ENCODE assay signal across 23 mouse cellular contexts in the genomic region with DNA sequence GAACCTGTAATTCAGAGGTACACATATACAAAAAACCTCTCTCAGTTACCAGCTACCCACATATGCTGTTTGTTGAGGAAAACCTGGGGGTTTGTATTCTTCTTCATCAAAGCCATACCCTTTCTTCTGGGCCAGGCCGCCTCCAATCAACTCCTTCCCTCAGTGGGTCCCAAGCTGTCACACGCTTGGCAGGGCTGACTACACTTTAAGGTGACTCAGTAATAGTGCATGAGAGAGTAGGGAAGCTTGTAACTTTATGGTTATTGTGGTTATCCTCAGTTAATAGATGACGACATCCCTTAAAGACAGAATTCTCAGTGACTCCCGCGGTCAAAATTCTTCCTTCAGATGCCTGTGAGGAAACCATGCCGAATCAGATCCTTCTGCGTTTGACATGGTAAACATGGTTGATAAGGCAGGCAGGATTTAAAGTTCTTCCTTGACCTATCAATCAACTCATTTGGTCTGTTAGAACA.
"Had no signal": no experiment of that assay in that cellular context is flagged by ENCODE, and none has a peak within 500 bp of the region (broad histone marks: within the 10 kb centered on the region; RNA-seq: fewer than 3 reads in every experiment).

No protein-coding gene starts in this region.

- H3K4me2 ChIP-seq: heart, embryonic 12.5 days; hindbrain, embryonic 13.5 days; hindbrain, embryonic 15.5 days; limb, embryonic 13.5 days; limb, embryonic 15.5 days; liver, embryonic 12.5 days had no signal

- H3K27me3 ChIP-seq: heart, embryonic 12.5 days; hindbrain, embryonic 13.5 days; hindbrain, embryonic 15.5 days; limb, embryonic 13.5 days; limb, embryonic 15.5 days; liver, embryonic 12.5 days had no signal

- H3K9ac ChIP-seq: heart, embryonic 12.5 days; hindbrain, embryonic 13.5 days; hindbrain, embryonic 15.5 days; limb, embryonic 13.5 days; limb, embryonic 15.5 days; liver, embryonic 12.5 days; liver, embryonic 14.5 days had no signal

- H3K4me1 ChIP-seq: heart, embryonic 10.5 days; heart, embryonic 12.5 days; hindbrain, embryonic 13.5 days; hindbrain, embryonic 15.5 days; limb, embryonic 13.5 days; liver, embryonic 12.5 days had no signal

- H3K9me3 ChIP-seq: heart, embryonic 10.5 days; heart, embryonic 12.5 days; hindbrain, embryonic 13.5 days; hindbrain, embryonic 15.5 days; limb, embryonic 13.5 days; limb, embryonic 15.5 days; liver, embryonic 12.5 days had no signal

- ATAC-seq: hindbrain, postnatal 0 days; intestine, embryonic 16.5 days; liver, embryonic 12.5 days had no signal

- DNase-seq: gastrocnemius, adult 2 months; gastrocnemius, postnatal 10 days; gastrocnemius, postnatal 25 days; heart, adult 18-20 months; heart, postnatal 10 days; kidney, adult 18-20 months; kidney, adult 8-10 months; kidney, postnatal 10 days; kidney, postnatal 25 days; kidney, postnatal 4 days; layer of hippocampus, adult 9-11 months; layer of hippocampus, postnatal 36 days; left cerebral cortex, postnatal 4 days had no signal

- H3K27ac ChIP-seq: gastrocnemius, adult 2 months; heart, embryonic 10.5 days; hindbrain, embryonic 13.5 days; hindbrain, embryonic 15.5 days; hindbrain, postnatal 0 days; limb, embryonic 13.5 days; limb, embryonic 15.5 days; liver, embryonic 12.5 days; liver, embryonic 14.5 days had no signal

- H3K36me3 ChIP-seq: heart, embryonic 10.5 days; heart, embryonic 12.5 days; hindbrain, embryonic 13.5 days; hindbrain, embryonic 15.5 days; limb, embryonic 13.5 days; limb, embryonic 15.5 days; liver, embryonic 12.5 days had no signal

- H3K4me3 ChIP-seq: gastrocnemius, adult 2 months; heart, embryonic 10.5 days; heart, embryonic 12.5 days; hindbrain, embryonic 13.5 days; hindbrain, embryonic 15.5 days; limb, embryonic 13.5 days; limb, embryonic 15.5 days; liver, embryonic 12.5 days had no signal
